Mouse (Mus musculus) heart, embryonic 16.5 days (tissue): Measurements from ENCODE around the gene Atp8a2. TPM values are rescaled to one million over a fixed set of nuclear protein-coding genes. Genes with fewer than 3 reads are reported as not detected.

Experiments
- ATAC-seq: fragments of 200-750 bp; cut with Nextera tagmentation; replicated peaks from 2 replicates; pipeline ENCODE4 v1.8.0; 2017; ENCODE audit warnings: moderate number of reproducible peaks; ENCODE audit not compliant: insufficient read depth, low FRiP score; ENCODE audit errors: extremely low read depth
- H3K27ac ChIP-seq: fragments of 300-500 bp; sonication (generic); 2 replicates; pipeline ENCODE4 v1.5.1; 2014; ENCODE audit warnings: mild to moderate bottlenecking, low read length, control low read depth, moderate library complexity
- H3K27me3 ChIP-seq: fragments of 300-500 bp; sonication (generic); 2 replicates; pipeline ENCODE4 v1.6.1; 2014; ENCODE audit warnings: low read length, mixed read lengths; ENCODE audit not compliant: control insufficient read depth, insufficient read depth
- H3K36me3 ChIP-seq: fragments of 300-500 bp; sonication (generic); 2 replicates; pipeline ENCODE4 v1.6.1; 2014; ENCODE audit not compliant: control insufficient read depth, insufficient read depth
- H3K4me1 ChIP-seq: fragments of 300-500 bp; sonication (generic); 2 replicates; pipeline ENCODE4 v1.6.1; 2014; ENCODE audit warnings: low read length, mixed read lengths; ENCODE audit not compliant: control insufficient read depth, insufficient read depth
- H3K4me2 ChIP-seq: fragments of 300-500 bp; sonication (generic); 2 replicates; pipeline ENCODE4 v1.6.1; 2014; ENCODE audit warnings: low read depth, mild to moderate bottlenecking, control low read depth, low read length
- H3K4me3 ChIP-seq: fragments of 300-500 bp; sonication (generic); 2 replicates; pipeline ENCODE4 v1.5.1; 2014; ENCODE audit warnings: mild to moderate bottlenecking, control low read depth, low read length
- H3K9ac ChIP-seq: fragments of 300-500 bp; sonication (generic); 2 replicates; pipeline ENCODE4 v1.6.1; 2014; ENCODE audit warnings: low read length, control low read depth
- H3K9me3 ChIP-seq: fragments of 300-500 bp; sonication (generic); replicated peaks from 2 replicates; pipeline ENCODE4 v1.6.1; 2016; ENCODE audit warnings: low read length; ENCODE audit not compliant: control insufficient read depth
- WGBS: fragments of 180-500 bp; shearing (Covaris S2); extraction: QIAGEN DNeasy Blood & Tissue Kit; methylation state at CpG from one replicate; pipeline ENCODE4 v1.1.7; 2014; 5-methylcytosine and 5-hydroxymethylcytosine counted together
- polyA plus RNA-seq: library from polyadenylated mRNA; unstranded; fragments of >200 nt; fragmentation: Nextera tagmentation; extraction: Ambion mirVana; gene quantifications from 2 replicates; pipeline ENCODE4 v1.2.1, GENCODE M21; 2015

Atp8a2 gene
- polyA plus RNA-seq, 1 experiment from 2014 or later: 6.1 TPM

- Histone ChIP-seq H3K4me2 (no peak overlapping the region), H3K9me3 (no peaks in the 10 kb centered on the region), H3K36me3 (no peaks in the 10 kb centered on the region), H3K4me1 (peaks cover 4% of the 10 kb centered on the region), H3K27ac (no peak overlapping the region), H3K9ac (no peak overlapping the region), H3K27me3 (no peaks in the 10 kb centered on the region), H3K4me3 (no peak overlapping the region)
- ATAC-seq: no peak
- 83% methylated on average over 5 of the region's 5 CpGs for WGBS
Observed at GRCm38 (mm10) chr14:59741752-59742151, 455.2 kb downstream of the Atp8a2 start.

- 37% methylated on average over 6 of the region's 6 CpGs for WGBS
- no peak; the same call in 1 of the 2 replicates for ATAC-seq
- H3K9ac ChIP-seq: no peak overlapping the region
- H3K4me1 ChIP-seq: peaks cover 4% of the 10 kb centered on the region
- no peak overlapping the region for H3K4me2 ChIP-seq
- H3K27ac ChIP-seq: 0 out of 2 replicates have a peak overlapping the region, but pooled peaks have one; percentile 30
- no peaks in the 10 kb centered on the region for H3K36me3 ChIP-seq
- H3K9me3 ChIP-seq: no peaks in the 10 kb centered on the region
- no peaks in the 10 kb centered on the region for H3K27me3 ChIP-seq
- H3K4me3 ChIP-seq: no peak overlapping the region
Observed at GRCm38 (mm10) chr14:59739446-59739845, 457.5 kb downstream of the Atp8a2 start.

- ATAC-seq: no peak
- H3K4me1 ChIP-seq: peaks cover 4% of the 10 kb centered on the region
Observed at GRCm38 (mm10) chr14:59737734-59738294, 459.2 kb downstream of the Atp8a2 start.

GRCm38 (mm10) chr14:59736861-59737700 lies 459.9 kb downstream of the Atp8a2 start:
- Histone ChIP-seq H3K4me2 (no peak overlapping the region), H3K4me1 (peaks cover 4% of the 10 kb centered on the region), H3K27me3 (no peaks in the 10 kb centered on the region), H3K4me3 (no peak overlapping the region), H3K9ac (no peak overlapping the region), H3K9me3 (no peaks in the 10 kb centered on the region), H3K27ac (no peak overlapping the region), H3K36me3 (no peaks in the 10 kb centered on the region)
- no peak for ATAC-seq
- 74% methylated on average over 9 of the region's 9 CpGs for WGBS

More at GRCm38 (mm10) chr14:59737734-59738294, 459.2 kb downstream of the Atp8a2 start:
- Histone ChIP-seq H3K27ac (no peak overlapping the region), H3K9ac (no peak overlapping the region), H3K36me3 (no peaks in the 10 kb centered on the region), H3K27me3 (no peaks in the 10 kb centered on the region), H3K9me3 (no peaks in the 10 kb centered on the region), H3K4me3 (no peak overlapping the region), H3K4me2 (no peak overlapping the region)
- WGBS: 80% methylated on average over 8 of the region's 8 CpGs

- WGBS: 60% methylated on average over 3 of the region's 3 CpGs
- Histone ChIP-seq H3K4me1 (no peaks in the 10 kb centered on the region), H3K4me2 (no peak overlapping the region), H3K9ac (no peak overlapping the region), H3K27me3 (no peaks in the 10 kb centered on the region), H3K4me3 (no peak overlapping the region), H3K27ac (no peak overlapping the region), H3K9me3 (no peaks in the 10 kb centered on the region), H3K36me3 (no peaks in the 10 kb centered on the region)
- no peak for ATAC-seq
Observed at GRCm38 (mm10) chr14:59730043-59730390, 467.0 kb downstream of the Atp8a2 start.

- H3K27me3 ChIP-seq: no peaks in the 10 kb centered on the region
- H3K36me3 ChIP-seq: no peaks in the 10 kb centered on the region
- H3K4me2 ChIP-seq: no peak overlapping the region
- H3K4me3 ChIP-seq: no peak overlapping the region
- no peaks in the 10 kb centered on the region for H3K9me3 ChIP-seq
- no peak overlapping the region for H3K9ac ChIP-seq
- WGBS: 49% methylated on average over 3 of the region's 3 CpGs
- no peaks in the 10 kb centered on the region for H3K4me1 ChIP-seq
- H3K27ac ChIP-seq: no peak overlapping the region
- ATAC-seq: no peak
Observed at GRCm38 (mm10) chr14:59729298-59730042, 467.5 kb downstream of the Atp8a2 start.

GRCm38 (mm10) chr14:59727016-59727415 lies 470.0 kb downstream of the Atp8a2 start:
- Histone ChIP-seq H3K27ac (no peak overlapping the region), H3K9ac (no peak overlapping the region), H3K27me3 (no peaks in the 10 kb centered on the region), H3K36me3 (no peaks in the 10 kb centered on the region), H3K4me3 (no peak overlapping the region), H3K4me2 (no peak overlapping the region), H3K9me3 (no peaks in the 10 kb centered on the region), H3K4me1 (peaks cover 2% of the 10 kb centered on the region)
- no peak for ATAC-seq
- WGBS: 69% methylated on average over 4 of the region's 4 CpGs

GRCm38 (mm10) chr14:59723163-59723562 lies 473.8 kb downstream of the Atp8a2 start:
- ATAC-seq: no peak
- 85% methylated on average over 2 of the region's 2 CpGs for WGBS

GRCm38 (mm10) chr14:59721957-59722356 lies 475.0 kb downstream of the Atp8a2 start:
- Histone ChIP-seq H3K9ac (no peak overlapping the region), H3K4me2 (no peak overlapping the region), H3K36me3 (no peaks in the 10 kb centered on the region), H3K9me3 (no peaks in the 10 kb centered on the region), H3K4me3 (no peak overlapping the region), H3K4me1 (peaks cover 8% of the 10 kb centered on the region), H3K27ac (no peak overlapping the region), H3K27me3 (no peaks in the 10 kb centered on the region)
- 41% methylated on average over 4 of the region's 4 CpGs for WGBS
- peak; percentile 23; the same call in 1 of the 2 replicates for ATAC-seq

More at GRCm38 (mm10) chr14:59723163-59723562, 473.8 kb downstream of the Atp8a2 start:
- H3K27ac ChIP-seq: no peak overlapping the region
- H3K9me3 ChIP-seq: no peaks in the 10 kb centered on the region
- H3K4me3 ChIP-seq: no peak overlapping the region
- peaks cover 8% of the 10 kb centered on the region for H3K4me1 ChIP-seq
- no peak overlapping the region for H3K4me2 ChIP-seq
- H3K36me3 ChIP-seq: no peaks in the 10 kb centered on the region
- no peaks in the 10 kb centered on the region for H3K27me3 ChIP-seq
- H3K9ac ChIP-seq: no peak overlapping the region
